Mouse (Mus musculus) embryonic facial prominence, embryonic 10.5 days (tissue): ENCODE measurements around the gene Adgrl4. TPM values are rescaled to one million over a fixed set of nuclear protein-coding genes. Genes with fewer than 3 reads are reported as not detected.

Experiments used
- DNase-seq: peaks from one replicate; pipeline ENCODE4 v3.0.0-alpha.2; 2017; ENCODE audit warnings: low spot score
- H3K27ac ChIP-seq: fragments of 300-500 bp; sonication (generic); replicated peaks from 2 replicates; pipeline ENCODE4 v1.5.1; 2016; ENCODE audit warnings: mild to moderate bottlenecking
- H3K27me3 ChIP-seq: fragments of 300-500 bp; sonication (generic); replicated peaks from 2 replicates; pipeline ENCODE4 v1.6.1; 2016; ENCODE audit warnings: low read depth, mild to moderate bottlenecking; ENCODE audit not compliant: poor library complexity, severe bottlenecking
- H3K36me3 ChIP-seq: fragments of 300-500 bp; sonication (generic); replicated peaks from 2 replicates; pipeline ENCODE4 v1.6.1; 2016; ENCODE audit warnings: mild to moderate bottlenecking, moderate library complexity
- H3K4me1 ChIP-seq: fragments of 300-500 bp; sonication (generic); 2 replicates; pipeline ENCODE4 v1.6.1; 2016
- H3K4me3 ChIP-seq: fragments of 300-500 bp; sonication (generic); 2 replicates; pipeline ENCODE4 v1.5.1; 2016; ENCODE audit warnings: mild to moderate bottlenecking, moderate library complexity
- H3K9me3 ChIP-seq: fragments of 300-500 bp; sonication (generic); 2 replicates; pipeline ENCODE4 v1.6.1; 2016; ENCODE audit warnings: mild to moderate bottlenecking
- WGBS: fragments of 180-500 bp; shearing (Covaris S2); methylation state at CpG from one replicate; pipeline ENCODE4 v1.1.7; 2016; 5-methylcytosine and 5-hydroxymethylcytosine counted together
- polyA plus RNA-seq: library from polyadenylated mRNA; unstranded; fragments of >200 nt; fragmentation: Nextera tagmentation; extraction: Ambion mirVana; gene quantifications from 2 replicates; pipeline ENCODE4 v1.2.1, GENCODE M21; 2016

Gene Adgrl4
- polyA plus RNA-seq, 1 experiment from 2014 or later: 5.0 TPM

- Histone ChIP-seq H3K27ac (no peak overlapping the region), H3K4me3 (no peak overlapping the region), H3K27me3 (no peaks in the 10 kb centered on the region), H3K9me3 (no peaks in the 10 kb centered on the region), H3K36me3 (no peaks in the 10 kb centered on the region), H3K4me1 (no peaks in the 10 kb centered on the region)
- no peak for DNase-seq
- WGBS: 87% methylated on average over 2 of the region's 2 CpGs
These were observed 118.9 kb downstream of the Adgrl4 start for GRCm38 (mm10) chr3:151556635-151557034.

GRCm38 (mm10) chr3:151557125-151557524, 119.4 kb downstream of the Adgrl4 start:
- no peaks in the 10 kb centered on the region for H3K9me3 ChIP-seq
- WGBS: 67% methylated on average over 2 of the region's 2 CpGs
- no peak overlapping the region for H3K4me3 ChIP-seq
- H3K27me3 ChIP-seq: no peaks in the 10 kb centered on the region
- H3K27ac ChIP-seq: no peak overlapping the region
- DNase-seq: no peak
- H3K36me3 ChIP-seq: no peaks in the 10 kb centered on the region
- no peaks in the 10 kb centered on the region for H3K4me1 ChIP-seq

DNA sequence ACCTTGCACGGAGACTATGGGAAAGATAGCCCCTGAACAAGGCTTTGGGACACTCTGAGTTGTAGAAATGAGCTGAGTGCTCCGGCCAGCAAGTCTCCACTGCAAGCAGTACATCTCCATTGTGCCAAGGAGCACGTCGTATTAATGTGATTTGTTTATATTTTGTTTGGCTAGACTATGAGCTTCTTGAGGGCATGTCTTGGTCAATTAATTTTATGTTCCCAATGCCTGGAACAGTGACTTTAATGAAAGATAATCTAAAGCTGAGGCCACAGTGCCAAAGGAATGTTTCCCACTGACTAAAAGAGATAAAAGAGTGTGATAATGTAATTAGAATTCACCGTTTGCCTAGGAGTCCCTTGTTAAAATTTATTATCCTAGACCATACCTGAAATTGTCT, 119.9 kb downstream of the Adgrl4 start:
- no peaks in the 10 kb centered on the region for H3K4me1 ChIP-seq
- WGBS: 80% methylated on average over 5 of the region's 5 CpGs
- H3K27me3 ChIP-seq: no peaks in the 10 kb centered on the region
- no peaks in the 10 kb centered on the region for H3K36me3 ChIP-seq
- H3K27ac ChIP-seq: no peak overlapping the region
- no peak for DNase-seq
- no peak overlapping the region for H3K4me3 ChIP-seq
- H3K9me3 ChIP-seq: no peaks in the 10 kb centered on the region

DNA sequence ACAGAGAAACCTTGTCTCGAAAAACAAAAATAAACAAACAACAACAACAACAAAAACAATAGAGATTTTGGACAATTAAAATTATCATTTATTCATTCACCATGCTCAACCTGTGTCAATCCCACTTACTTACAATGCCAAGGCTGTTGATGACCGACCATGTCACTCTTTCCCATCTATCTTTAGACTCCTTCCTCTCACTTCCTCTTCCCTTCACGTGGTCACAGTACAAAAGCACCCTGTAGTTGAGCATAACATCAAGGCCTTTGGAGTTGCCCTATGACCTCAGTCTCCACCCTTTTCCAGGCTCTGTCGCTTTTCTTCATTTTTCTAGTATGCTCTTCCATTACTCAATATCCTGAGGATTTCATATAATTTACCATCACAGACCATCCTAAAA, 120.7 kb downstream of the Adgrl4 start:
- Histone ChIP-seq H3K4me1 (no peaks in the 10 kb centered on the region), H3K27me3 (no peaks in the 10 kb centered on the region), H3K27ac (no peak overlapping the region), H3K36me3 (no peaks in the 10 kb centered on the region), H3K9me3 (no peaks in the 10 kb centered on the region), H3K4me3 (no peak overlapping the region)
- 70% methylated on average over 4 of the region's 4 CpGs for WGBS
- DNase-seq: no peak

- H3K36me3 ChIP-seq: no peaks in the 10 kb centered on the region
- H3K9me3 ChIP-seq: no peaks in the 10 kb centered on the region
- WGBS: 73% methylated on average over 16 of the region's 16 CpGs
- no peak overlapping the region for H3K27ac ChIP-seq
- H3K27me3 ChIP-seq: no peaks in the 10 kb centered on the region
- no peak overlapping the region for H3K4me3 ChIP-seq
- no peak for DNase-seq
- no peaks in the 10 kb centered on the region for H3K4me1 ChIP-seq
These were observed 128.3 kb downstream of the Adgrl4 start for GRCm38 (mm10) chr3:151565664-151566621.

DNA sequence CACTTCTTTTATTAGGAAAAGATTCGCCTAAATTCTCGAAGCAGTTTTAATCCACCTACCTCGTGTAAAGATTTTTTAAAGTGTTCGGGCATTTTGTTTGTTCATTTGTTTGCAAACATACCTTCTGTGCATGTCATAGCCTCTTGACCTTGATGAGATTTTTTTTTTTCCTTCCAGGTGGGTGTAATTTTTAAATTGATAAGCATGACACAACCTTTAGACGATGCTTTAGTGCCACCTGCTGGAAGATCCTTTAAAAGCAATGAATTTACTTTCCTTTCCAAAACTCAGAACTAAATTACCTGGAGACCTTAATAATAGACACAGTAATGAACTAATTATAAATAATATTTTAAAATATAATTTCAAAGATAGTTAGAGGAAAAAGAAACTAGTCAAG, 128.9 kb downstream of the Adgrl4 start:
- 57% methylated on average over 5 of the region's 5 CpGs for WGBS
- H3K27ac ChIP-seq: no peak overlapping the region
- no peaks in the 10 kb centered on the region for H3K4me1 ChIP-seq
- H3K27me3 ChIP-seq: no peaks in the 10 kb centered on the region
- H3K36me3 ChIP-seq: no peaks in the 10 kb centered on the region
- H3K4me3 ChIP-seq: no peak overlapping the region
- no peaks in the 10 kb centered on the region for H3K9me3 ChIP-seq
- no peak for DNase-seq

GRCm38 (mm10) chr3:151567541-151567940, 129.9 kb downstream of the Adgrl4 start:
- 33% methylated on average over 3 of the region's 3 CpGs for WGBS
- no peak overlapping the region for H3K27ac ChIP-seq
- H3K27me3 ChIP-seq: no peaks in the 10 kb centered on the region
- no peaks in the 10 kb centered on the region for H3K36me3 ChIP-seq
- H3K9me3 ChIP-seq: no peaks in the 10 kb centered on the region
- no peaks in the 10 kb centered on the region for H3K4me1 ChIP-seq
- no peak overlapping the region for H3K4me3 ChIP-seq
- DNase-seq: no peak

DNA sequence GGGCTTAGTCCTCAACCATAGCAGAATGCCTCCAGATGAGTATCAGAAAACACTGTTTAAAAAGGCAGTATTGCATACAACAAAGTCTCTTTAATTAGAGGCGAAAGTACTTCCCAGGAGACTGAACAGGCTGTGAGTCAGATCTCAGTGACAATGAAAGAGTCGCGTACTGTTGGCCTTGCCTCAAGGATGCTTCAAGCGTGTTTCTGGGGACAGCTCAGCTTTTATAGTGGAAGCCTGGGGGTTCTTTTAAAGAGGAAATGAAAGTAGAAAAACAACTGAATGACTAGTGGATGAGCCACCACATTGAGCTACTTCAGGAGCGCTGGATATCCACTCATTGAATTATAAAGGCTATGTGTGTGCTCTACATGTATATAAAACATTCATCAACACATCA, 134.4 kb downstream of the Adgrl4 start:
- Histone ChIP-seq H3K4me1 (no peaks in the 10 kb centered on the region), H3K27me3 (no peaks in the 10 kb centered on the region), H3K27ac (no peak overlapping the region), H3K36me3 (no peaks in the 10 kb centered on the region), H3K4me3 (no peak overlapping the region), H3K9me3 (no peaks in the 10 kb centered on the region)
- no peak for DNase-seq
- 90% methylated on average over 5 of the region's 5 CpGs for whole genome bisulfite sequencing

- no peaks in the 10 kb centered on the region for H3K9me3 ChIP-seq
- no peaks in the 10 kb centered on the region for H3K27me3 ChIP-seq
- H3K27ac ChIP-seq: no peak overlapping the region
- H3K4me3 ChIP-seq: no peak overlapping the region
- no peaks in the 10 kb centered on the region for H3K4me1 ChIP-seq
- no peaks in the 10 kb centered on the region for H3K36me3 ChIP-seq
- 85% methylated on average over 7 of the region's 7 CpGs for WGBS
- no peak for DNase-seq
These were observed 137.6 kb downstream of the Adgrl4 start for GRCm38 (mm10) chr3:151575292-151575691.

DNA sequence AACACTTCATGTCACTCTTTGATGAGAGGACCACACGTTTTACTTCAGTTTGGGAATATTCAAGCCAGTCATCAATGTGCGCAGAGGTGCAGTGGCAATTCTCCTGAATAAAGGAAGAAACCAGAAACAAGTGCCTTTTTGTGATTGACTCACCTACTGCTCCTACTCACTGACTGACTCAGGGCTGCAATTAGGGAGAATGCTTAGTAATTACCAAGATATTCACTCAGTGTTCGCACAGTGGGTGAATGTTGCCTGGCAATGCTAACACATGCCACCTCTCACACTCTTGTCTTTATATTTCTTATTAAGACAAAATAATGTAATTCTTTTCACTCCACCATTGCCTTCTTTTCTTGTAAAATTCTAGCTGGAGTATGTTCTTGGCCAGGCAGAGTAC, 138.5 kb downstream of the Adgrl4 start:
- H3K36me3 ChIP-seq: no peaks in the 10 kb centered on the region
- 89% methylated on average over 3 of the region's 3 CpGs for WGBS
- no peak overlapping the region for H3K27ac ChIP-seq
- no peaks in the 10 kb centered on the region for H3K27me3 ChIP-seq
- no peak overlapping the region for H3K4me3 ChIP-seq
- H3K4me1 ChIP-seq: no peaks in the 10 kb centered on the region
- no peaks in the 10 kb centered on the region for H3K9me3 ChIP-seq
- DNase-seq: no peak

DNA sequence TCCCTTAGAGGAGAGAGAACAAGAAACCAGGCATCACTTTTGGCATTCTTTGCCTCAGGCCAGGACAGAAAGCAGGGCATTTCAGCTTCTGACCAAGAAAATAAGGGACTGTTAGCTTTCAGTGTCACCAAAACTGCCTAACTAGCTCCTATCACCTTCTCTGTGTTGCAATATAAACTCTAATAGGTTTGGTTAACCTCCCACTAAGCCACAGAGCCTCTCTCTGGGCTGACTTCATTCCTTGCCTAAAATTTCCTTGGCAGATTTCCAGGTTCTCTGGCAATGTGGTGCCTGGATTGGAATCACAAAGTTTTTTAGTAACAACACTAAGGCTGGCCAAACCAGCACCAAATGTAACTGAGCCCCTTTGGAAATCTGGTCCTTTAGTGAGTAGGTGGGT, 154.2 kb downstream of the Adgrl4 start:
- Histone ChIP-seq H3K9me3 (no peaks in the 10 kb centered on the region), H3K36me3 (no peaks in the 10 kb centered on the region), H3K27me3 (no peaks in the 10 kb centered on the region), H3K27ac (no peak overlapping the region), H3K4me3 (no peak overlapping the region), H3K4me1 (no peaks in the 10 kb centered on the region)
- DNase-seq: no peak
